Mouse (Mus musculus): Measurements from ENCODE around the gene Tmem115.

Gene Tmem115

DNA sequence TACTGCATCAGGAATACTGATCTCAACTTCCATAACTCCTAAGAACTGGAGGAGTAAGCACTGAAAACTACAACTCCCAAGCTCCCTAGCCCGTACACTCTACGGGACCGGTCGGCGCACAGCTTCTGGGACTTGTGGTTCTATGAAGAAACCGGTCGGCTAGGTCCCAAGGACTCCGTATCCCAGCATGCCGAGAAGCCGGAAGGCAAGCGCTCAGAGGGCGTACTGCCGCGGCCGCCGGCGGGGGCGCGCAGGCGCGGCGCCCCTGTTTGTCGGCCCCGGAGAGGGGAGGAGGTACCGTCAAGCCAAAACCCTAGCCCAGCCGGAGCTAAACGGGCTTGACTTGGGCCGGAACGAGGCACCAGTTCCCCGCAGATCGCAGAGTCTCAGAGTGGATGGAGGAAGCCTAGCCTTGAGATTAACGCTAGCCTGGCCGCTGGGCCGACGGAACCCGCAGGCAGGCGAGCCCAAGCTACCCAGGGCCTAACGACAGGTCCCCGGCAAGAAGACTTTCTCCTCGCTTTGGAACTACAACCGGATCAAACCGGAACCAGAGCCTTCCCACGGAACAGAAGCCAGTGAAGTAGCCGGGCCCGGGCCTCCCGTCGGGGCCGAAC is at the start of gene Tmem115:
TSS of gene Tmem115 (plus strand) at position 155 of the 617 bp plus-strand sequence.
- DNase-seq (ENCODE audit: low spot score) = peak; percentile 96

- no peak for DNase-seq (ENCODE audit: low spot score)
Measured at GRCm38 (mm10) chr9:107484302-107484701, 49.4 kb upstream of the Tmem115 start.

DNA sequence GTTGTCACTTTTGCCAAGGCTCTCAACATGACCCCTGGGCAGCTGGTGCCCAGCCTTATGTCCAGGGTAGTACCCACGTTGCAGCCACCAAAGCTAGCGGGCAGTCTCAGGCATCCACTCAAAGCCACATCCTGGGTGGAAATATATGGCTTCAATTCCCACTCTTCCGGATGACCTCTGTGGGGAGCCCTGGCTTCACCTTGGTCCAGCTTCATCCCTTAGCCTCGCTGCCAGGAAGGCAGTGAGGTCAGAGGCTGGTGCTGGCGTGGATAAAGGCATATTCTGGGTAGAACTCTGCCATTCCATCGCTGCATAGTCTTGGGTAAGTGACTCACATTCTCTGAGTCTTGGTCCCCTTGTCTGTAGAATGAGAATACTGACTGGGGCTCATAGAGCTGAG is 49.0 kb upstream of the Tmem115 start:
- no peak for DNase-seq (ENCODE audit: low spot score)

DNA sequence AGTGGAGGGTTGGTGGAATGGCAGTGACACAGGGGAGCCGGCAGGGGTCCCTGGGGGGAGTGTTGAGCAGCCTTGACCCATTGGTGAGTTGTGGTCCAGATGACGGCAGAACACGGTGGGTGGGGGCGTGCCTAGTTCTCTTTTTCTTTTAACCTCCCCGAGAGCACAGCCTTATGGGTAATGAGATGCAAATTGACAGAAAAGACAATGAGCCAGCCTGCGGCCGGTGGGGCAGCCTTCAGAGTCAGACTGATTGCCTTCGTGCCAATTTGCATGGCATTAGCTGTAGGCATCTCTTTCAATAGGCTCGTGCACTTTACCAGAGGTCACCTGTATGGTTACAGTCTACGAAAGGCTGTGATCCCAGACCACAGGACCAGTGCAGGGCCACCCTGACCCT is 47.7 kb upstream of the Tmem115 start:
- no peak for DNase-seq (ENCODE audit: low spot score)

DNA sequence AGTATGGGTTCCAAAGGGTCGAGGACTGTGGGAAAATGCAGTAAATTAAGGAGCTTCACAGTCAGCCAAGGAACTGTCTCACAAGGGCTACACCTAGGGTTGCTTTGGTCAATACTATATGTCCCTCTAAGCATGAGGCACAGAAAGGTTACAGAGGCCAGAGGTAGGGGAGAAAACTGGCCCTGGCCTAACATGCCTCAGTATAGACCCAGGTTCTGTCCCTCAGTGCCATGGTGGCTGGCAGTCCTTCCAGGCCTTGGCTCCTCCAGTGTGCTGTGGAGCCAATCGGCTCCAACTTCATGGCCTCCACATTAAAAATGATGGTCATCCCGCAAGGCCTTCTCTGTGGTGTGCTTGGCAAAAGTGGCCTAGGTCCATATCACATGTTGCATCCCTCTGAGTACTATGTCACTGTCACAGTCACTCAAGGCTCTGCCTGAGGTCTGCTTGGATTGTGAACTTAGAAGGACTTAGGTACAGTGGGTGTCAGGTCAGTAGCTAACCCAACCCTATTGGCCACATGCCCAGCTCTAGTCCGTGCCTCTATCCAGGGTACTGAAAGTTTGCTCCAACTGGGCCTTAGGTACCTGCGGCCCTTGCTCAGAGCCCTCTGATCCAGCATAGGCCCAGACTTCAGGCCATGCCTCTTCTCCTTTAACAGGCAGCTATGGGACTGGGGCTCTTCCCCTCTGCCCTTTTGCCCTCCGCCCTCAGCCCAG is 47.1 kb upstream of the Tmem115 start:
- no peak for DNase-seq (ENCODE audit: low spot score)

DNA sequence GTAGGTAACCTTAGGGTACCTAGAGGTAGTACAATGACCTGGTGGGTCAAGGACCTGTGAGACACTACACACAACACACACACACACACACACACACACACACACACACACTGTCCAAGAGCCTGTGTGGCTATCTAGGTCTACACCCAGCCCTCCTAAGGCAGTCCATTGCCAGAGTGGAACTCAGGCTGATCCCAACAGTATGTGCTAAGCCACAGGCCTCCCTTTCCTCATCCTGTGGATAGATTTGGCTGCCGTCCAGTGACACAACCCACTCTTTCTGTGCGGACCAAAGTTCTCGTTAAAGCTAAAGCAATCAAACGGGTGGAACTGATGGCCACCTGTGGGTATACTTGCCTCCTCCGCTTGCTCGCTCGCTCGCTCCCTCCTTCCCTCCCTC is 43.6 kb upstream of the Tmem115 start:
- no peak for DNase-seq (ENCODE audit: low spot score)

DNA sequence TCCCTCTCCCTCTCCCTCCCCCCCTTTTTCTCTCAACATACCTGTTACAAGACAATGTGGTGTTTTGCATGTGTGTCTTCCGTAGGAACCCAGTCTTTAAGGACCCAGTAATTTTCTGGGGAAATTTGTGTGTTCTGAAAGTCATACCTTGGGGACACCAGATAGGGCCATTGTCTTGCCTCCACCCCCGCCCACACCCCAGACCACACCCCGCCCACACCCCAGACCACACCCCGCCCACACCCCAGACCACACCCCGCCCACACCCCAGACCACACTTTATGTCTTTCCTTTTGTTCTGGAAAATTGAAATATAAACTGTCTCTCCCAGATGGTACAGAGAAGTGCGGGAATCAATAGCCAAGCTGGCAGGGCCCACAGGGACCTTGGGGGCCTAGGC is 43.1 kb upstream of the Tmem115 start:
- no peak for DNase-seq (ENCODE audit: low spot score)

- DNase-seq (ENCODE audit: low spot score) = no peak
Measured at GRCm38 (mm10) chr9:107493511-107493910, 40.2 kb upstream of the Tmem115 start.

DNA sequence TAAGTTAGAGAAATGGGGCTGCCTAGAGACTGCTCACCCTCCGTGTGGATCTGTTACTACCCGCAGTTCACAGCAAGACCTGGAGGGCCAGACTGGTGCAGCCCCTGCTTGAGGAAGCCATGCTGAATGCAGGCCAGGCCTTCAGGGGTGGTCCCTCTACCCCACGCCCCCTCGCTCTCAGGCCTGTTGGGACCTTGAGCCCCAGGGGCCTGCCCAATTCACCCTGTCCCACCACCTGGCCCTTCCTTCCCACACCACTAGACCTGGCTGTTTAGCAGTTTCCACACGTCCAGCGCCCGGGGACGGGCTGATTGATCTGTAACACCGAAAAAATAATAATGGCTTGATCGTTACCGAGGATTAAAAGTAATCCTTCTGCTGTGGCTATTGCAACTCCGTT is 39.5 kb upstream of the Tmem115 start:
- no peak for DNase-seq (ENCODE audit: low spot score)

- no peak for DNase-seq (ENCODE audit: low spot score)
Measured at GRCm38 (mm10) chr9:107496359-107496758, 37.4 kb upstream of the Tmem115 start.

GRCm38 (mm10) chr9:107500708-107501286 is 32.9 kb upstream of the Tmem115 start:
- DNase-seq (ENCODE audit: low spot score) = no peak

DNA sequence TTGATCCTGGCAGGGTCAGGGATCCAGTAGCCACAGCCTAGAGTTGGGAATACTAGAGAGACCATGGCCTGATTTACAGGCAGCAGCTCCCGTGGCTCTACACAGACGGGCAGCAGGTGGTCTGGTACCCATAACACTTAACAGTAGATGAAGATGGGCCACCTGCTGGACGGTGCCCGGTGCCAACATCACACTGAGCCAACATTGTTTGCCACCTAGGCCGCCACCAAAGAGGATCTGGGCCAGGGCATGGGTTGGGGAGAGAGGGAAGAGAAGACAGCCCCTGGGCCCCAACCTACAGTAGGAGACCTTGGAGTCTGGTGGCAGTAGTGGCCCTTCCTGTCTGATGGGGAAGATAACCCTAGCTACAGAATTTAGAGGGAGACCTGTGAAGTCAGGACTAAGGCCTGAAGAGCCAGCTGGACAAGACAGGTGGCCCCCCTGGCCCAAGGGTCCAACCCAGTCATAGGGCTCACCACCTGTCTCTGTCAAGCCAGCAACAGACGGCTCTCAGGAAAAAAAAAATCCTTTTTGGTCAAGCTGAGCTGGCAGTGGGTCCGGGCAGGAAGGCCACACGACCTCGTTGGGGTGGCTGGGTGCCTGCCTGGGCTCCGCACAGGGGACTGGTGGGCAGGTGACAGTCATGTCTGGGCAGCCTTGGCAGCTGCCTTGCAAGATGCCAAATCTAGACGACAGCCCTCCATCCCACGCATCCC is 31.5 kb upstream of the Tmem115 start:
- no peak for DNase-seq (ENCODE audit: low spot score)

DNA sequence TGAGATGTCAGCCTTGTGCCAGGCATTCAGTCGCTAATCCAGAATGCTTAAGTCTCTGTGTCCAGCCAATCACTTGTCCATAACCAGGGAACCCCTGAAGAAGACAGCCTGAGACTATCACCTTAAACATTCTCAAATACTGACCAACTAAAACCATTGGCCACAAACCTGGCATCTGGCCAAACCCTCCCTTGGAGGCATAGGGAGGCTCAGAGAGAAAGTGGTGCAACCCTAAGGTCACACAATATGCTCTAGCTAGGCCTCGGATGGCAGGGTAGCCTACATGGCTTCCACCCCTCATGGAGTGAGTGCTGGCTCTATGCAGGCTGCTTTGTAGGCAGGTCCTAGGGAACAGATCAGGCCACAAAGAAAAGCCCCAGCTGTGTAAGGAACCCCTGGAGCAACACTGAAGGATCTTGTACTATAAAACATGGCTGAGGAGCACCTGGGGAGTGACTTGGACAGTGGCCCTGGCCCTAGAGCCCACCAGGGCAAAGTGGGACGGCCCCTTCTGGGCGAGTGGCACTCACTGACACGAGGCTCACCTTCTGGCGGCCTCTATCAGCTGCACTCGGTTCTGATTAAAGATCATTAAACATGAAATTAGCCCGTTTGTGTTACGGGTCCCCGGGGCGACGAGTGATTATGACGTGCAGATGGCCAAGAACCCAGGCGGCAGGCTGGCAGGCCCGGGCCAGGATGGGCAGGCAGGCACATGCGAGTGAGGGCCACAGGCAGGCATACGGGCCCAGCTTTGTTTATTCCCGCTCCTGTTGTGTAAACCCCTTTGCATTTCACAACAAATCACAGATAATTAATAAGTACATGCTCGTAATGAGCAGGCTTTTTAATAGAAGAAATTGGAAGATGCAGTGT is 28.8 kb upstream of the Tmem115 start:
- DNase-seq (ENCODE audit: low spot score) = no peak

DNA sequence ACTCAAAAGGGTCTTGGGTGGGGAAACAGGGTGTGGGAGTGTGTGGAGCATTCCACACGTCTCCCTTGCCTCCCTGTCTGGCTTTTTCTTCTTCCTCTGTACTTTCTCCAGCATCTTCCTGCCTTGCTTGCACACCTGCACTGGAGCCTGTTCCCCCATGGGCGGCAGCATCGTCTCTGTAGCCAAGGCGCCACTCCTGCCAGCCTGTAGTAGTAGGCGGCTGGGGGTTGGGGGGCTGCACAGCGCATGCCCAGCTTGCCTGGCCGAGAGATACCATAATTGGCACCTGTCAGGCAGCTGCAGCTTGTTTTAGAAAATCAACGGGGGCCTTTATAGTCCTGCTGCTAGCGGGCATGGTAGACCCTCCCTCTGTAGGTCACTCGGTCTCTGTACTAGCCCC is 25.5 kb upstream of the Tmem115 start:
- no peak for DNase-seq (ENCODE audit: low spot score)

GRCm38 (mm10) chr9:107510384-107511100 is 23.2 kb upstream of the Tmem115 start:
- no peak for DNase-seq (ENCODE audit: low spot score)

DNA sequence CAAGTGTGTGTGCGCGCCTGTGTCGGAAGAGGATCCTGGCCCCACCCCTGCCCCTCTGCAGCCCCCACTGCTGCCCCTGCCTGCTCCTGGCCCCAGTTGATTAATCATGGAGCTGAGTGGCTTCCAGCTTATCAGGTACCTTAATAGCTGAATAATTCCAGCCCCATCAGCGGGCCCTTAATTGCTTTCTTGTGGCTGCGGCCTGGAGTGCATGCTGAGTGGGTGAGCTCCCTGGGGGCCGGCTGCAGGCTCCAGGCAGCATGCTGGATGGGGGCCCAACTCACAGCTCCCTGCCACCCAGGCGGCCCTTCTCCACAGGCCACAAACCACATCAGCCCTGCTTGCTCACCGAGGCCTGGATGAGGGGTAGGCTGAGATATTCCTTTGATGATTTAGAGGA is 22.3 kb upstream of the Tmem115 start:
- no peak for DNase-seq (ENCODE audit: low spot score)

DNA sequence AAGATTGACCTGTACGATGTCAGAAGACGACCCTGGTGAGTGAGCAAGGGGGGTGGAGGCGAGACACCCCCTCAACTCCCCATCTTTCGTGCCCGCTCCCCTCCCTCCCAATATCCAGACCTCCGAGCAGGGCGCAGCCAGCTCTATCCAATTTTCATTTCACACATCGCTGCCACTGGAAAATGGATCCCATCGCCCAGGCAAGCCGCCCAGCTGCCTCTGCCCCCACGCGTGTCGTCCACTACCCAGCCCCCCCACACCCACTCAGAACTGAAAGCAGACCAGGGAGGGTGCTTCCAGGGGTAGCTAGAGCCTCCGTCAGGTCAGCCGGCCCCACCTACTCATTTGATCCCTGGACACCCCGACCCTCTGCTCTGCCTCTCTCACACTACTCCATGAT is 21.4 kb upstream of the Tmem115 start:
- DNase-seq (ENCODE audit: low spot score) = no peak

DNA sequence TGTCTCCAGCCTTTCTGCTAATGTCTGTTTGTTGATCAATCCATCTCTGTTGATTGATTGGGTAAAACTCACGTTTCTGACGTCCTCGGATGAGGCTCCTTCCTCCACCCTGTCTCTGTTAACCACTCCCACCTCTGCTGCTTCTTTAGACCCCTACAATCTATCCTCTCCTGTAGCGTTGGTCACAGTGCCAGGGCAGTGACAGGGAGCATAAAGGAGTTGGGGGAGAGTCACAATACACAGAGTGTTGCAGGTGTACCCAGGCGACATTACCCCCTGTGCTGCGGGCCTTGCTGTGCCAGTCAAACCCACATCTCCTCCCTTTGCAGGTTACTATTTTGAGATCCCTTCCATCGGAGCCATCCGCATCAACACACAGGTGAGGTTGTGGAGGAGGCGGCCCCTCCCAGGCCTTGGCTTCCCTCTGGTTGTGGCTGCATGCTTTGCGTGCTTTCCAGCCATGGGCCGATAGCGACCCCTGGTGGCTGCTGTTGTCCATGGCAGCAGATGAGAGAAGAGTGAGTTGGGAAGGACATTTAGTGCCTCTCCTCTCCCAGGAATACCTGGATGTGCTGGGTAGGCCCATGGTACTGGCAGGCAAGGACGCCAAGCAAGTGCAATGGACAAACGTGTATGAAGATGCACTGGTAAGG is 19.3 kb upstream of the Tmem115 start:
- peak; percentile 58 for DNase-seq (ENCODE audit: low spot score)

DNA sequence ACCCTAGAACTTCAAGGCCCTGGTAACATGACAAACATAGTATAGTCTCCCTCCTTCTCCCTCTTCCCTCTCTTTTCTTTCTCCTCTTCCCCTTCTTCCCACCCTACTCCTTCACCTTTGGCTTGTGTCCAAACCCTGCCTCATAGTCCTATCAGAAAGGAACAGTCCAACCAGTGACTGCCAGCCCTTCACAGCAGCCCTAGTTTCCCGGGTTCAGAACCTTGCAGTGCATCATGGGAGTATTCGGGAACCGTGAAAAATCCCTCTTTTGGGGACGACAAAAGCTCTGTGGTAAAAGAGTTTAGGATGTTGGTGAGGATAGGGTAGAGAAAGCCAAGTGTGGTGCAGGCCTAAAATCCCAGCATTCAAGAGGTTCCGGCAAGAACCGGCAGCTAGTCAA is 13.4 kb upstream of the Tmem115 start:
- DNase-seq (ENCODE audit: low spot score) = no peak

DNA sequence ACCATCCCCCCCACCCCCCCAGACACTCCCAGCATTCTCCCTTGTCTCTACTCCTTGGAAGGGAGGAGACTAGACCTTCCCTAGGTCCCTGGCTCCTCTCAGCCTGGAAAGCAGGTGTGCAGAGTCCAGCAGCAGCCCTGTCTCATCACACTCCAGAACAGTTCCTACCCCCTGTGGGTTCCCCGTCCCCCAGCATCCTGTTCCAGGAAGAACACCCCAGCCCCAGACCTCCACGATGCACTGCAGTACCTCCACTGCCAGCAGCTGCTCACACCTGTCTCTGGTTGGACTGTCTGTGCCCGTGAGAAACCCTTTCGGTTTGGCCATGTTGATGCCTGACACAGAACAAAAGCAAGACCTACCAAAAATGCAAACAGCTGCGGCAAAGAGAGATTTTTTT is 12.6 kb upstream of the Tmem115 start:
- no peak for DNase-seq (ENCODE audit: low spot score)
